Mouse (Mus musculus): Measurements from ENCODE around the gene Ttc33.
A peak's percentile ranks its signal among the peaks of the same experiment; 100 is the strongest.

The Ttc33 gene

DNA sequence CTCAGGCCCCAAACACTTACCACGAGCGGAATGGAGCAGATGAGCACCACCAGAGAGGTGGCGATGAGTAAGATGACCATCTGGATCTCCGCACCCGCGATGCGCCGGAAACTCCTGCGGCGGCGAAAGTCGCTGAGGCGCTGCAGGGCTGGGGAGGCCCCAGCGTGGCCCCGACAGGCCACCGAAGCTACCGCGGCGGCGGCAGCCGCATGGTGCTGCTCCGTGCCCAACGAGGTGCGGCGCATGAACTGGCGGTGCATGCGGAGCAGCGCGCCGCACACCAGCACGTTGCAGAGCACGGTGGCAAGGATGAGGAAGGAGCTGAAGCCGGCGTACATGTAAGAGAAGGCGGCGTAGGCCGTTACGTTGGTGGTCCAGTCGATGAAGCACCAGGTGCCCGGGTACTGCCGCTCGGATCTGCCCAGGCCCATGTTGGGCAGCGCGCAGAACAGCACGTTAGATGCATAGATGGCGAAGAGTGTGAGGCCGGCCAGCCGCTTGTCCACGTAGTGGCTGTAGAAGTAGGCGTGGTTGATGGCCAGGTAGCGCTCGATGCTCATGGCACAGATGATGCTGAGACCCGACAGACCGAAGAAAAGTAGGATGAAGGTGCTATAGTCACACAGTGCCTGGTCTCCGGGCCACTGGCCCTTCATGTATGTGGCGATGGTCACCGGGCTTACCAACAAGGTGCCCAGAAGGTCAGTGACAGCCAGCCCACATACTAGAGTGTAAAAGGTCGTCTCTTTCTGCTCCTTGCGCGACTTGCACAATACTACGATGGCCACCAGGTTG, 57.1 kb downstream of the Ttc33 start:
- DNase-seq = no peak

DNA sequence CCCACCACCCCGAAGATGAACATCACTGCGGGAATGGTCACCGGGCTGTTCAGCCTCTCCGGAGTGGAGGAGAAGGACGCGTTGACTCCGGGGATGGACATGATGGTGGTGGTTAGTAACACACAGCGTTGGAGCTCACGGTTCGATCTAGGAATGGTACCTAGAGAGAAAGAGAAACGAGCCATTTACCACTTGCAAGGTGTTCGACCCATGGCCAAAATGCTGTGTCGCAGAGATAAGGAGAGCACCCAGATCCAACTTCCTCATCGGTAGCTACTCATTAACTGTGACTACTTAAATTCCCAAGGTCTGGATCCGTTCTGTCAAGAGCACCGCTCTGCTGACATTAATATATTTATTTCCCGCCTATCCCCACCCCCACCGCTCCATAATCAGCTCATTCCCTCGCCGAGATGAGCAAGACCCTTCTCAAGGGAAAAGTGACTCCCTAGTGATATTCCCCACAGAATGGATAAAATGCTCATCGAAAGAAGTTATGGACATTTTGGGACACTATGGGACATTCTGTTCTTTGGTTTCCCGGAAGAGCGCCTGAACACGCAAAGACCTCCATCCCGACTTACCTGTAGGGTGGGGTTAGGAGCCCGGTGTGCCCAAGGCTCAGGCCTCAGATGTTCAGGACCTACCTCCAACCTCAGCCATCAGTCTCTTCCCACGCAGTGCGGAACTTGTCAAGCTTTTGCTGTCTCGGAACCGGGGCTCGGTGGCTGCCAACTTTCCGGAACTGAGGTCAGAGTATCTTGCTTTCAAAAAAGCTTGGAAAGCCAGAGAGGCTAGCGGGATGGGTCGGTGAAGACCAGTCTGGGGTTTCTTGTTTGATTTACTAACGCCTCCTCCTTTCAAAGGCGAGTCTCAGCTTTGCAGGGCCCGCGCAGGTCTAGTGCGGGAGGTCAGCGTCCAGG, 58.0 kb downstream of the Ttc33 start:
- DNase-seq = no peak

DNA sequence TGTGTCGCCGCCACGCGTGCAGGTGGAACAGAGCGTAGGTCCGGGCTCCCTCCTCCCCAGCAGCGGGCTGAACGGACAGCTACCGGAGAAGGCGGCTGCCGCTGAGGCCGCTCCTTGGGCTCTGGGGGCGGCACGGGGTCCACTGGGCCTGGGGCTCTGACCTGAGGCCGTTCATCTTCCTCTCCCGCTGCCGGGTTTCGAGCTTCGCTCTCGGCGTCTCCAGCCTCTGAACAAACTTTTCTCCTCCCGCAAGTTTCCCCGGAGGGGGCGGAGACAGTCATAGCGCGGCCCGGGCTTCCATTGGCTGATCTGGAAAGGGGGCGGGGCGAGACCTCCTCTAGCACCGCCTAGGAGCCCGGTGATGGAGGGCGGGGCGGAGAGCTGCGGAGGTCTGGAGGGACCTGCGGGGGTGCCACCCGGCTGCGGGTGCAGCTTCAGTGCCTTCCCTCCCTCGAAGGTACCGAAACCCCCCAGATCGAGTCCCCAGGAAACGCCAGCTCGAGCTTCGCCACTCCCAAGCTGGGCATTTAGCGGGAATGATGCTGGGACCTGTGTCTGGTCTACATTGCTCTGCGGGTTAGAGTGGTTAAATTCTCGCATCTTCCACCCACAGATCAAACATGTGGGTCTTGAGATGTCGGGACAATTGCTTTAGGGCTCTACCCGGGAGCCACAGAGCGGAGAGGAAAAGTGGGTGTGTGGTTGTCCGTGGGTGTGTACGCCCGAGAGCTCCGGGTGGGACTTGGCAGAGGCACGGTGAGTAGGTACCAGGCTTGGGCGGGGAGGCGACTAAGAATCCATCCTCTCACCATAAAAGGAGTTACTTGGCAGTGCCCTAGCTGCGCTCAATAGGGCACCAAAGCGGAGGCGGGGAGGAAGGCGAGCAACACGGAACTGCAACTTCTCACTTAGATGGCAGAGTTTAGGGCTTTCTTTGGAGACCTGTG, 58.9 kb downstream of the Ttc33 start, which contains the start of gene Ptger4:
TSS of gene Ptger4 (minus strand) at position 229 of the 947 bp plus-strand sequence.
- DNase-seq = peak; percentile 81

DNA sequence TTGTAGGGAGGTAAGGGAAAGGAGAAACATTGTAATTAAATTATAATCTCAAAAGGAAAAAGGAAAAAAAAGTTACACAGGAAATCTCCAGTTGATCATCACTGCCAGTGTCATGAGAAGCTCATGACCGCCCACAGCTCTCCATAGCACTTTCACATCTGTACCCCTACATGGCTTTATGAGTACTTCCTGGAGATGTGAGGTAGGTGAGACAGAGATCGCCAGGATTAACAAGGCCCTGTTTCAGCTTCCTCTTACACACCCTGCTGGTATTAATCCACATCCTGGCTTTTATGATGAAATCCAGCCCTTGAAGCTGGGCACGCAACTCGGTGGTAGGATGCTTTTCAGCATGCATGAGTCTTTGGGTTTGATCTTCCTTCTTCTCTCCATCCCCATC, 64.9 kb downstream of the Ttc33 start:
- DNase-seq = no peak

- no peak for DNase-seq
Observed at GRCm38 (mm10) chr15:5260183-5260582, 74.9 kb downstream of the Ttc33 start.

DNA sequence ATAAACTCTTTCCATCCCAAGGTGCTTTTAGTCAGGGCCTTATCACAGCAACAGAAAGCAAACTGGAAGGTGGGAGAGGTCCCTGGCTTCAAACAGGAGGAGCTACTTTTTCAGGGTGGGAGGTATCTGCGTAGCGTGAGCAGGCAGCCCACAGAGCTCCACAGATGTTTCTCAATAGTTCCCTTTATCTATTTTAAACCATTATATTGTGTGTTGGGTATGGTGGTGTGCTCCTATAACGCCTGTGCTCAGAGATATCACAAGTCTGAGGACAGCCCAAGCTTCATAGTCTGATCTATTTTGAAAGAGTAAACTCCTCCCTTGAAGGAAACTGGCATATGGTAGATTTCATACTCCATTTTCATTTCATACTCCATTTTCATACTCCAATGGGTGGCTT, 75.7 kb downstream of the Ttc33 start:
- no peak for DNase-seq

- DNase-seq = no peak
Observed at GRCm38 (mm10) chr15:5262095-5262667, 76.9 kb downstream of the Ttc33 start.

- DNase-seq = no peak
Observed at GRCm38 (mm10) chr15:5262874-5263504, 77.7 kb downstream of the Ttc33 start.

DNA sequence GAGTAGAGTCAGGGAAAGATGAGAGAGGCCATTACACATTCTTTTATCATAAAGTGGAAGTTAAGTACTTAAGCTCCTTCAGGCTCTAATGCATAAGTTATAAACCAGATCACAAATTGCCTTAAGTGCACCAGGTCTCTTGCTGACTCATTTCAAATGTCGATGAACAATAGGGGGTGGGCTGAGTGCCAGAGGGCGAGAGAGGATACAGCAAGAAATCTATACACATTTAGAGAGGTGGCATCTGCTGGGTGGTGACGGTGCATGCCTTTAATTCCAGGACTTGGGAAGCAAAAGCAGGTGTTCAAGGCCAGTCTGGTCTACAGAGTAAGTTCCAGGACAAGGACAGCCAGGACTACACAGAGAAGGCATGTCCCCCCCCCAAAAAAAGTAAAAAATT, 80.8 kb downstream of the Ttc33 start:
- DNase-seq = no peak
